Mouse (Mus musculus) layer of hippocampus, postnatal 14 days (tissue): Measurements from ENCODE around the gene Irf7. TPM values are rescaled to one million over a fixed set of nuclear protein-coding genes. Genes with fewer than 3 reads are reported as not detected.

Experiments
- DNase-seq, 2 experiments: peaks; one replicate each; pipeline ENCODE4 v3.0.0; 2021 to 2022; ENCODE audit warnings: low spot score in 2 of 2, mixed read lengths in 1 of 2
- long read RNA-seq, 2 experiments: library from polyadenylated mRNA; stranded (forward); transcript quantifications; one replicate each; pipeline ENCODE4 v2.0.0; 2021
- total RNA-seq, 2 experiments: library from RNA; stranded (reverse); gene quantifications; 2 replicates each; pipeline ENCODE4 v1.2.3; 2021

Irf7 gene
- total RNA-seq, result 1 to 10 TPM in 1 of 2 experiments, under 1 TPM in 1; 0.46 to 1.3 TPM
- long read RNA-seq, experiment 1, result 0 reads
- long read RNA-seq, experiment 2, partial matches to known transcripts, result 0 of 1 reads
- long read RNA-seq, experiment 2, other reads (novel, unspliced or antisense), result 1 of 1 reads

DNA sequence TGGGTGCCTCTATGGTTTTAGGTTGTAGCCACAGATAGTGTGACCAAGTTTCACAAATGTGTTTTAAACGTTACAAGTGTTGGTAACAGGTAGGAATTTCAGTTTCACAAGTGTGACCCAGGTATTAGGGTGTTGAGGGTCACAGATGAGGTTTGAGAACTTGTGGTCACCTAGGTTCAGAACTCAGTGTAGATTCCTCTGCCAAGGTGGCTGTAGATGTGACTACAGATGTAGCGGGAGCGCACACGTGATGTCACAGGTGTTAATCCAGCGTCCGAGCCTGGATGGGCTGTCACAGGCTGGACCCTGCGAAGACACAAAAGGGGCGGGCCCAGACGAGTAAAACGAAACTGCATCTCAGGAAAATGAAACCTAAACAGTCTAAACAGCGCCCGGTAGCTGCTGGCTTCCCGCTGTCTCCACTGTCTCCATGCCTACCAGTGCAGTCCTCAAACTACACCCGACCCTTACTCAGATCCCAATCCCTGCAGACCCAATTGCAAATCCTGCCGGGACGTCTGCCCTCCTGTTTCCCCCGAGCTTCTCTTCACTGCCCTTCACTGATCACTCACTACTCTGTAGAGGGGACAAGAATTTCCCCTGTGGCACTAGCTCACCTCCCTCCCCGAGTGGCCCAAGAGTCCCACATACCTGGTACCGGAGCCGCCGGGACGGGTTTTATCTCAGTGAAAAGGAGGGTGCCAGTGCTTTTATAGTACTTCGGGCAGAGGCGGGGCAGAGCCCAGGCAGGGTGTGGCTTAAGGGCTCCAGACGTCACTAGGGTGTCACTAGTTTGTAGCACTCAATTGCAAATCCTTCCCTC lies at the start of gene Irf7:
Gene Irf7 (minus strand): TSS at position 743 of the 823 bp plus-strand sequence.
- peak in 1 of 2 experiments; percentile 12 for DNase-seq

GRCm38 (mm10) chr7:141315974-141316373 lies 49.7 kb upstream of the Irf7 start:
- DNase-seq, result no peak

GRCm38 (mm10) chr7:141315076-141315475 lies 48.8 kb upstream of the Irf7 start:
- DNase-seq, result no peak

GRCm38 (mm10) chr7:141314416-141314815 lies 48.1 kb upstream of the Irf7 start:
- DNase-seq, result no peak

DNA sequence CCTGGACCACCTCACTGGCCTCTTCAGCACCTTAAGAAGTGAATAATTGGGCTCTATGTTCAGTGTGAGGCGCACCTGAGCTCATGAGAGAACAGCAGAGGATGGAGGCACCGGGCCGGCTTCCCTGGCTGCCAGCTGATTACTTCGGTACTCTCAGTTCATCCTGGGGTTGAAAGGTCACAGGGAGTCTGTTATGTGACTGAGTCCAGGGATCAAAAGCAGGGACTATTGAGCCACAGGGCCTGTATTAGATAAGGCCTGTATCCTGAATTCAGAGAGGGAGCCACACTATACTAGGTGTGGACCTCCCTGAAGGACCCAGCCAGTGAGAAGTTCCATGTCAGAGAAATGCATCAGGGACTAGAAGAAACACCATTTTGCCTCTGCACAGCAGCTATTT lies 38.3 kb upstream of the Irf7 start:
- DNase-seq, result no peak

DNA sequence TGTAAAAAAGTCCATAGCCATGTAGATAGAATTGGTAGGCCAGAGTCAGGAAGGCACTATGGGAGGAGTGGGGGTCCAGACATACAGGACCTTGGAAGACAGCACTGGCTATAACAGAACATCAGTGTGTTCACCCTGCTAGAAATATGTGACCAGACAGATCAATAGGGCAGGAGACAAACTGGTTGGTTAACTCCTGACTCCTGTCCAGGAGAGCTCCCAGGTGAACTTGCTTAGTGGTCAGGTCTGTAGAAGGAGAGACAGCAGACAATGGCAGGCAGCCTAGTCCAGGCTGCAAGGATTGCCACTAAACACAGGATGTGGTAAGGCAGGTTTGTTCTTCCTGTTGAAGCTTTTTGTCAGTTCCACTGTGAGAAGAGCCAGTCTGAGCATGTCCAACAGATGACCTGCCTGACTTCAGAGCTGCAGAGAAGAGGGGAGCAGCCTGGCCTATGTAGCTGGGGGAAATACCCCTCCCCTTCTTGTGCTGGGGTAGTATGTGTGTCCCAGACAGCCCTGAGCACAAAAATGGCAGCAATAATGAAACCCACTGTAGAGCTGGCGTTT lies 36.5 kb upstream of the Irf7 start:
- no peak for DNase-seq

GRCm38 (mm10) chr7:141301386-141301785 lies 35.1 kb upstream of the Irf7 start:
- DNase-seq, result no peak

DNA sequence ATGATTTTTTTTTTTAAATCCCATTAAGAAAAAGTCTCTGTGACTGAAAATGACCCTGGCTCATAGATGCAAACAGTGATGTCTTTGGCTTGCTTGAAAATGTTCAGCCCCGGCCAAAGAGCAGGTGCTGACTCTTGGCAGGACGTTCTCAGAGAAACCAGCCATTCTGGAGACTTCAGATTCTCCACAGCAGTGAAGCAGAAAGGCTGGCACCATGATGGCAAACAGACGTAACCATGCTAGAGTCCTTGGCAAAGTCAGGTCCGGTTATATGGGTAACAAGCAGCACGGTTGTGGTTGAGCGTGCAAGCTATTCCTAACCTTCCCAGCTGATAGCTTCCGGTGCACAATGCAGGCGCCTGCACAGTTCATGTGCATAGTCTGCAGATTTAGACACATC lies 32.9 kb upstream of the Irf7 start:
- peak in 1 of 2 experiments; percentile 61 for DNase-seq

DNA sequence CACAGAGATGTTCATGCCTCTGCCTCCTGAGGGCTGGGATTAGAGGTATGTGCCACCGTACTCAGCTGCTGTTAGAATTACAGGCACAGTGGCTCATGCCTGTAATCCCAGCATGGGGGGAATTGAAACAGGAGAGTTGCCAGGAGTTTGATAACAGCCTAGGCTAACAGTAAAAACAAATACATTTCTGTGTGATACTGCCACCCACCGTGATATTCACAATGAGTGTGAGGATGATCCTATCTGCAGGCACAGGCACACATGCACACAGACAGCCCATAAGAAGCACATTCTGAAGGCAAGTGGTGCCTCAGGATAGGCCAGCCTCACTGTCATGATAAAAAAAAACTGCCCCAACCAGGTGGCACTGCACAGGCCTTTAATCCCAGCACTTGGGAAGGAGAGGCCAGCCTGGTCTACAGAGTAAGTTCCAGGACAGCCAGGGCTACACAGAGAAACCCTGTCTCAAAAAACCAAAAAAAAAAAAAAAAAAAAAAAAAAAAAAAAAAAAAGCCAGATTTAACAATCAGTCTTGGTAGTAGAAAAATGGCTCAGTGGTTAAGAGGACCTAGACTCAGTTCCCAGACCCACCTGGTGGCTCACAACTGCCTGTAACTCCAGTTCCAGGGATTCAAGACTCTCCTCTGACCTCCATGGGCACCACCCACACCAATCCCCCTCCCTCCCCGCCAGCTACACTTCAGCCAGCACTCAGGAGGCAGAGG lies 31.8 kb upstream of the Irf7 start:
- no peak for DNase-seq

DNA sequence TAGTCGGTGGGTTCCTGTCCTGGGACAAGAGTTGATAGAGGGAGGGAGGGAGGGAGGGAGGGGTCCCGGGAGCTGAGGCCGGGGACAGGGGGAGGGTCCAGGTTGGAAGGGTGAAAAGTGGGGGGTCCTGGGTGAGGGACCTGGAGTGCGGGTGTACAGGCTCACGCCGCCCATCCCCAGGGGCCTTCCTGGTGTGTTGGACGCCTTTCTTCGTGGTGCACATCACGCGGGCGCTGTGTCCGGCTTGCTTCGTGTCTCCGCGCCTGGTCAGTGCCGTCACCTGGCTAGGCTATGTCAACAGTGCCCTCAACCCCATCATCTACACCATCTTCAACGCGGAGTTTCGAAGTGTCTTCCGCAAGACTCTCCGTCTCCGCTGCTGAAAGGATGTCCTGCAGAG lies 28.2 kb upstream of the Irf7 start:
- no peak for DNase-seq

- no peak for DNase-seq
These were observed 27.7 kb upstream of the Irf7 start for GRCm38 (mm10) chr7:141293852-141294471.

GRCm38 (mm10) chr7:141292583-141293388 lies 26.5 kb upstream of the Irf7 start:
- DNase-seq, result no peak

DNA sequence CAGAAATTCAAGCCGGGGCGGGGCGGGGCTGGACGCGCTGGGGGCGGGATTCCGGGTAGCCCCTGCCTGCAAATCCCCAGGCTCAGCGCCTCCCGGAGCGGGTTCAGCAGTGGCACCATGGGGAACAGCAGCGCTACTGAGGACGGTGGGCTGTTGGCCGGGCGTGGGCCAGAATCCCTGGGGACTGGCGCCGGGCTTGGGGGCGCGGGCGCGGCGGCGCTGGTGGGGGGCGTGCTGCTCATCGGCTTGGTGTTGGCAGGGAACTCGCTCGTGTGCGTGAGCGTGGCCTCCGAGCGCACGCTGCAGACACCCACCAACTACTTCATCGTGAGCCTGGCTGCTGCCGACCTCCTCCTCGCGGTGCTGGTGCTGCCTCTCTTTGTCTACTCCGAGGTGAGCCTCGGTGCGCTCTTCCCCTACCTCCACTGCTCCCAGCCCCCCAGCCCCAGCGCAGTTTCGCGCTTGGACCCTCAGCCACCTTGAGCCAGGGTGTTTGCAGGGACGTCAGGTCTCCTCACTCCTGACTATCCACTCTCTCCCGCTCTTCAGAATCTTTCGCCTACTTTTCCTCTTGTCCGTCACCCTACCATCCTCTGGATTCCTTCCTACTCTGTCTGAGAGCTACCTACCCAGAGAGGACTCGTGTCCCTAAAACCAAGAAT lies 25.8 kb upstream of the Irf7 start, which contains the start of gene Drd4:
Gene Drd4 (plus strand): TSS at position 86 of the 662 bp plus-strand sequence.
- no peak for DNase-seq

GRCm38 (mm10) chr7:141288042-141288441 lies 21.8 kb upstream of the Irf7 start:
- DNase-seq, result no peak

DNA sequence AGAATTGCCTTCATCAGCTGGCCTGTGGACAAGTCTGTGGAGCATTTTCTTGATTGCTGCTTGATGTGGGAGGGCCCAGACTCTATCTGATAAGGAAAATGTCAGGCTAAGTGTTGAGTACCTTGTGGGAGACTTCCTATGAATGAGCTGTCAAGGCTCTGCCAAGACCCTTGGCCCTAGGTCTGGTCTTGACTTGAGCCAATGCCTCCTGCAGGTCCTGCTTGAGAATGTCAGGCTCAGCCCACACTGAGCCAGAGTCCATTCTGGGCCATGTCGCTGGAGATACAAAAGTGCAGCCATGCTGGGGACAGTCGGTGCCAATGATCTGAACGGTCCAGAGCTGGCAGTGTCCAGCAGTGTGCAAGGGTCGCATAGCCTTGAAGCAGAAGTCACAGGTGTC lies 16.5 kb upstream of the Irf7 start:
- no peak for DNase-seq

GRCm38 (mm10) chr7:141281442-141281841 lies 15.2 kb upstream of the Irf7 start:
- DNase-seq, result no peak

GRCm38 (mm10) chr7:141278766-141279590 lies 12.7 kb upstream of the Irf7 start, which contains the start of gene Sct:
Gene Sct, minus strand, starts transcription at chr7:141279133.
- no peak for DNase-seq

DNA sequence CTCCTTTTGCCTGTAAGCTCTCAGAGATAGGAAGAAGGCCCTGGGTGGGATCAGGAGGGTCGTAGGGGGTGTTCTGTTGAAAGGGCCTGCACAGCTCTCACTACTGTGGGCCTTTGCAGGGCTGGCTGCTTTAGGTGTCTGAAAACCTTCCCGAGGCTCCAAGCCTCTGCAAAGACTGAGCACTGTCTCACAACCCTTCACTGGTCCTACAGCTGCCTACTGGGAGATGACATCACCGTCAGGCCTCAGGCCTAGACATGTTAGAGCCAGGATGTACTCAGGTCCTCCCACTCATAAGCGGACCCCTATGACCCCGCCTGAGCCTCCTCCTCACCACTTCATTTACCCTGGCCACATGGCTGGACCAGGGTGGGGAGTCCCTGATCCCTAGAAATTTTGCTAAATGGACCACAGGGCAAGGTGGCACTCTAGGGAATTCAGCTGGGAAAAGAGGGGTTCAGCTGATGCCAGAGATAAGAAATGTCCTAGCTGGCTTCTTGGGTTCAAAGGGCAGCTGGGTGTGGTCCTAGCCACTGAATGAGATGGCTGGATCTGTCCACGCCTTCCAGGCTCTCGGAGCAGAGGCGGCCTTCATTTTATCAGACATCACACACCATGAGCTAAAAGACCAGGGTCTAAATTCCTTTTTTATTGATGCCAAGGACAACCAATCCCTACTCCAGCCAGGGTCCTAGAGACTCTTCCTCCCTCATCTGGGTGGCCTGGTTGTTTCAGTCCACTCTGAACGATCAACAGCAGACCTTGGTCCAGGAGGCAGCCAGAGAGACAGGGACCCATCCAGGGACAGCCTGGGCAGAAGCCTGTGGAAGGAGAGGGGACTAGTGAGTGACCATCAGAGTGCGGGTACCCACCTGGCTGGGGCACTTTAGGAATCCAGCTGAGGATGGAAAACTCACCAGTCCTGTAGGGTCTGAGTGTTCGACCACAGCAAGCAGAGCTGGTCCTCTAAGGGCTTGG lies 11.7 kb upstream of the Irf7 start:
- DNase-seq, result no peak
